Mouse (Mus musculus) intestine, embryonic 14.5 days (tissue): ENCODE data around the gene Tmco3. TPM values are rescaled to one million over a fixed set of nuclear protein-coding genes. Genes with fewer than 3 reads are reported as not detected.

Experiments
- ATAC-seq: fragments of 200-750 bp; cut with Nextera tagmentation; replicated peaks from 2 replicates; pipeline ENCODE4 v1.8.0; 2017; ENCODE audit warnings: low read depth, moderate number of reproducible peaks, moderate TSS enrichment, moderate library complexity; ENCODE audit not compliant: low FRiP score, low TSS enrichment
- DNase-seq: peaks from one replicate; pipeline ENCODE4 v3.0.0-alpha.2; 2018; ENCODE audit warnings: low spot score
- H3K27ac ChIP-seq: fragments of 300-500 bp; sonication (generic); 2 replicates; pipeline ENCODE4 v1.5.1; 2014; ENCODE audit warnings: low read depth, mild to moderate bottlenecking, control low read depth
- H3K27me3 ChIP-seq: fragments of 300-500 bp; sonication (generic); replicated peaks from 2 replicates; pipeline ENCODE4 v1.6.1; 2014; ENCODE audit warnings: low read length, control low read depth; ENCODE audit not compliant: control insufficient read depth, insufficient read depth
- H3K36me3 ChIP-seq: fragments of 300-500 bp; sonication (generic); 2 replicates; pipeline ENCODE4 v1.6.1; 2014; ENCODE audit warnings: low read length, control low read depth; ENCODE audit not compliant: control insufficient read depth, insufficient read depth
- H3K4me1 ChIP-seq: fragments of 300-500 bp; sonication (generic); replicated peaks from 2 replicates; pipeline ENCODE4 v1.6.1; 2014; ENCODE audit warnings: low read length, control low read depth, mixed read lengths; ENCODE audit not compliant: control insufficient read depth, insufficient read depth
- H3K4me2 ChIP-seq: fragments of 300-500 bp; sonication (generic); 2 replicates; pipeline ENCODE4 v1.6.1; 2014; ENCODE audit warnings: low read length
- H3K4me3 ChIP-seq: fragments of 300-500 bp; sonication (generic); 2 replicates; pipeline ENCODE4 v1.5.1; 2014; ENCODE audit warnings: low read depth, low read length, control low read depth, mixed read lengths
- H3K9ac ChIP-seq: fragments of 300-500 bp; sonication (generic); 2 replicates; pipeline ENCODE4 v1.6.1; 2014; ENCODE audit warnings: mild to moderate bottlenecking, low read length
- H3K9me3 ChIP-seq: fragments of 300-500 bp; sonication (generic); 2 replicates; pipeline ENCODE4 v1.6.1; 2016; ENCODE audit warnings: low read length, control low read depth; ENCODE audit not compliant: control insufficient read depth
- WGBS: fragments of 180-500 bp; shearing (Covaris S2); extraction: QIAGEN DNeasy Blood & Tissue Kit; methylation state at CpG from one replicate; pipeline ENCODE4 v1.1.7; 2014; 5-methylcytosine and 5-hydroxymethylcytosine counted together
- polyA plus RNA-seq: library from polyadenylated mRNA; unstranded; fragments of >200 nt; fragmentation: Nextera tagmentation; extraction: Ambion mirVana; gene quantifications from 2 replicates; pipeline ENCODE4 v1.2.1, GENCODE M21; 2014

The Tmco3 gene
- polyA plus RNA-seq, 1 experiment from 2014 or later = 37.4 TPM

- DNase-seq = no peak
- WGBS = 96% methylated on average over 7 of the region's 7 CpGs
- no peak for ATAC-seq
- no peak overlapping the region for H3K4me2 ChIP-seq
- H3K27ac ChIP-seq = no peak overlapping the region
- no peaks in the 10 kb centered on the region for H3K27me3 ChIP-seq
- H3K4me1 ChIP-seq = no peaks in the 10 kb centered on the region
- peaks cover 5% of the 10 kb centered on the region; the same call in 1 of the 2 replicates for H3K9me3 ChIP-seq
- H3K9ac ChIP-seq = no peak overlapping the region
- peaks cover 99% of the 10 kb centered on the region for H3K36me3 ChIP-seq
- H3K4me3 ChIP-seq = no peak overlapping the region
Measured at GRCm38 (mm10) chr8:13360213-13360612, 72.2 kb downstream of the Tmco3 start.

GRCm38 (mm10) chr8:13361865-13362264 lies 73.9 kb downstream of the Tmco3 start:
- Histone ChIP-seq H3K36me3 (peaks cover 99% of the 10 kb centered on the region), H3K27ac (no peak overlapping the region), H3K9ac (no peak overlapping the region), H3K9me3 (peaks cover 5% of the 10 kb centered on the region; the same call in 1 of the 2 replicates), H3K4me2 (no peak overlapping the region), H3K27me3 (no peaks in the 10 kb centered on the region), H3K4me1 (no peaks in the 10 kb centered on the region), H3K4me3 (no peak overlapping the region)
- ATAC-seq = no peak
- DNase-seq = no peak
- 95% methylated on average over 6 of the region's 6 CpGs for WGBS

Other genes with a start within 250 kb of the Tmco3 start
- gene Proz, start 227.3 kb upstream of the Tmco3 start, polyA plus RNA-seq = 0.42 and 0.46 TPM in 2 replicates
- gene Pcid2, start 182.7 kb upstream of the Tmco3 start, polyA plus RNA-seq = 38.2 and 38.5 TPM in 2 replicates
- gene Cul4a, start 182.6 kb upstream of the Tmco3 start, polyA plus RNA-seq = 93.1 and 97.1 TPM in 2 replicates
- 310 and 321 TPM in 2 replicates for gene Lamp1, start 129.0 kb upstream of the Tmco3 start, polyA plus RNA-seq
- gene Grtp1, start 87.6 kb upstream of the Tmco3 start, polyA plus RNA-seq = 49.1 and 55.6 TPM in 2 replicates
- gene Adprhl1, start 34.0 kb upstream of the Tmco3 start, polyA plus RNA-seq = 0.17 and 0.27 TPM in 2 replicates
- 22.5 and 23.4 TPM in 2 replicates for gene Dcun1d2, start 59 bp upstream of the Tmco3 start, polyA plus RNA-seq
- 182 and 186 TPM in 2 replicates for gene Tfdp1, start 50.6 kb downstream of the Tmco3 start, polyA plus RNA-seq
- not detected in 2 replicates for gene Atp4b, start 108.6 kb downstream of the Tmco3 start, polyA plus RNA-seq
- gene Grk1, start 116.9 kb downstream of the Tmco3 start, polyA plus RNA-seq = not detected in 2 replicates
- 1.9 and 2.1 TPM in 2 replicates for gene Tmem255b, start 147.0 kb downstream of the Tmco3 start, polyA plus RNA-seq
- 28.0 and 28.7 TPM in 2 replicates for gene Gas6, start 206.3 kb downstream of the Tmco3 start, polyA plus RNA-seq